Mouse (Mus musculus) megakaryocyte, embryonic 14.5 days (primary cell): ENCODE data around the gene Olfr248.
"Not testable (repeated sequence)": the region's sequence is repeated elsewhere in the genome, so short reads cannot be mapped to it uniquely, and the experiment has no call there.

ENCODE experiments used
- FLI1 ChIP-seq: IDR thresholded peaks from 2 replicates; pipeline ENCODE4 v1.6.1; 2012; ENCODE audit warnings: low read length, inconsistent platforms, mixed read lengths
- GATA1 ChIP-seq: IDR thresholded peaks from 3 replicates; pipeline ENCODE4 v1.6.1; 2012; ENCODE audit warnings: mixed read lengths, low read length, inconsistent platforms, borderline replicate concordance

DNA sequence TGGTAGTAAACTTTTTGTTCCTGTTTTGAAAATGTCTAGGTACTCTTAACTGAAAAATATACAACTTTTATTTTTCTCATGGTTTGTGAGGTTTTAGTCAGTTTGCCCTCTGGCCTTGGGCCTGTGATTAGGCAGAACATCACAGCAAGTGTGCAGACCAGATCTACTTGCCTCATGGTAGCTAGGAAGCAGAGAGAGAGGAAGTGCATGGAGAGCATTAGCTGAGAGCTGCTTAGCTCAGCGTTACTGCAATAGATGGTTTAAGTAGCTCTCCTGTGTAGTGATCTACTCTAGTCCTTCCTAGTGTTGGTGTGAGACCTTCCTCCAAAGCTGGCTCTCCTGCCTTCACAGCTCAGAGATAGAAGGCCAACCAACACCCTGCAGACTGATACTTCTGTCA, 37.2 kb upstream of the Olfr248 start:
- not testable (repeated sequence) for TF ChIP-seq GATA1, FLI1
